Mouse (Mus musculus) spleen, adult 2 months (tissue): ENCODE measurements at regions not wholly inside any gene's neighbourhood (a gene's known extent, or its start where the extent isn't known, plus 50 kb on each side); places are given as distances from the start of the nearest gene placed in this dataset.

Source experiments
- DNase-seq, 2 experiments: peaks; one replicate each; pipeline versions ENCODE4 v3.0.0 to v3.0.0-alpha.2; 2012 to 2021; ENCODE audit warnings: low spot score in 2 of 2, low read depth in 1 of 2
- H3K27ac ChIP-seq: fragments of 200-500 bp; 2 replicates; pipeline ENCODE4 v1.5.1; 2012; ENCODE audit warnings: low read length, inconsistent platforms; ENCODE audit not compliant: insufficient read depth
- H3K27me3 ChIP-seq: fragments of 200-500 bp; 2 replicates; pipeline ENCODE4 v1.6.1; 2012; ENCODE audit warnings: mild to moderate bottlenecking, moderate library complexity, low read length, inconsistent platforms; ENCODE audit not compliant: control insufficient read depth, insufficient read depth
- H3K36me3 ChIP-seq: fragments of 200-500 bp; 2 replicates; pipeline ENCODE4 v1.6.1; 2012; ENCODE audit warnings: mild to moderate bottlenecking, low read length, inconsistent platforms; ENCODE audit not compliant: control insufficient read depth, insufficient read depth
- H3K4me1 ChIP-seq: fragments of 200-500 bp; 2 replicates; pipeline ENCODE4 v1.6.1; 2011; ENCODE audit warnings: inconsistent platforms; ENCODE audit not compliant: control insufficient read depth, insufficient read depth, insufficient read length
- H3K4me3 ChIP-seq: fragments of 200-500 bp; 2 replicates; pipeline ENCODE4 v1.5.1; 2011; ENCODE audit warnings: mild to moderate bottlenecking, inconsistent platforms; ENCODE audit not compliant: insufficient read depth, insufficient read length; ENCODE audit errors: extremely low read depth
- CTCF ChIP-seq: fragments of 200-500 bp; IDR thresholded peaks from 2 replicates; pipeline ENCODE4 v1.5.1; 2011; ENCODE audit warnings: mild to moderate bottlenecking, inconsistent platforms; ENCODE audit not compliant: insufficient read depth, insufficient read length, insufficient replicate concordance; ENCODE audit errors: extremely low read depth
- POLR2A ChIP-seq: fragments of 200-500 bp; IDR thresholded peaks from 2 replicates; pipeline ENCODE4 v1.6.1; 2011; ENCODE audit warnings: low read depth, low read length, inconsistent platforms
- WGBS: fragments of 180-500 bp; shearing (Covaris S2); methylation state at CpG from one replicate; pipeline ENCODE4 v1.1.7; 2018; 5-methylcytosine and 5-hydroxymethylcytosine counted together

- no peaks in the 10 kb centered on the region for H3K36me3 ChIP-seq
- TF ChIP-seq CTCF (no peak), POLR2A (no peak)
- DNase-seq: no peak
These were observed 95.3 kb upstream of the Cxcr4 start for GRCm38 (mm10) chr1:128687236-128687927.

GRCm38 (mm10) chr1:128685467-128686137 is 93.5 kb upstream of the Cxcr4 start:
- Histone ChIP-seq H3K4me3 (no peak overlapping the region), H3K27ac (no peak overlapping the region), H3K36me3 (no peaks in the 10 kb centered on the region), H3K4me1 (peaks cover 3% of the 10 kb centered on the region; the same call in 1 of the 2 replicates), H3K27me3 (no peaks in the 10 kb centered on the region)
- TF ChIP-seq POLR2A (no peak), CTCF (no peak)
- 89% methylated on average over 8 of the region's 8 CpGs for WGBS
- DNase-seq: no peak

More at GRCm38 (mm10) chr1:128687236-128687927, 95.3 kb upstream of the Cxcr4 start:
- Histone ChIP-seq H3K4me1 (peaks cover 3% of the 10 kb centered on the region; the same call in 1 of the 2 replicates), H3K4me3 (no peak overlapping the region), H3K27me3 (no peaks in the 10 kb centered on the region), H3K27ac (no peak overlapping the region)
- 63% methylated on average over 9 of the region's 9 CpGs for WGBS

- H3K27me3 ChIP-seq: no peaks in the 10 kb centered on the region
- H3K4me1 ChIP-seq: peaks cover 3% of the 10 kb centered on the region; the same call in 1 of the 2 replicates
- H3K36me3 ChIP-seq: no peaks in the 10 kb centered on the region
- TF ChIP-seq POLR2A (no peak), CTCF (no peak)
- WGBS: 91% methylated on average over 8 of the region's 8 CpGs
- DNase-seq: no peak
- no peak overlapping the region for H3K27ac ChIP-seq
- no peak overlapping the region for H3K4me3 ChIP-seq
These were observed 90.8 kb upstream of the Cxcr4 start for GRCm38 (mm10) chr1:128682942-128683341.

GRCm38 (mm10) chr1:128681261-128681660 is 89.2 kb upstream of the Cxcr4 start:
- no peak overlapping the region for H3K4me3 ChIP-seq
- no peak for TF ChIP-seq CTCF
- TF ChIP-seq POLR2A: no peak
- no peak overlapping the region for H3K27ac ChIP-seq
- no peaks in the 10 kb centered on the region for H3K36me3 ChIP-seq
- H3K27me3 ChIP-seq: no peaks in the 10 kb centered on the region
- H3K4me1 ChIP-seq: no peaks in the 10 kb centered on the region
- no peak for DNase-seq
- WGBS: 85% methylated on average over 4 of the region's 4 CpGs

- Histone ChIP-seq H3K4me3 (no peak overlapping the region), H3K27me3 (no peaks in the 10 kb centered on the region), H3K27ac (no peak overlapping the region), H3K4me1 (peaks cover under 1% of the 10 kb centered on the region; the same call in 1 of the 2 replicates), H3K36me3 (no peaks in the 10 kb centered on the region)
- 84% methylated on average over 3 of the region's 3 CpGs for WGBS
- no peak for DNase-seq
- TF ChIP-seq CTCF (no peak), POLR2A (no peak)
These were observed 88.4 kb upstream of the Cxcr4 start for GRCm38 (mm10) chr1:128680538-128680937.

GRCm38 (mm10) chr1:128680012-128680411 is 87.9 kb upstream of the Cxcr4 start:
- DNase-seq: no peak
- WGBS: 90% methylated on average over 5 of the region's 5 CpGs
- Histone ChIP-seq H3K27me3 (no peaks in the 10 kb centered on the region), H3K4me3 (no peak overlapping the region), H3K4me1 (peaks cover 4% of the 10 kb centered on the region; the same call in 1 of the 2 replicates), H3K36me3 (no peaks in the 10 kb centered on the region), H3K27ac (no peak overlapping the region)
- no peak for TF ChIP-seq POLR2A
- no peak for TF ChIP-seq CTCF
